Mouse (Mus musculus) G1E (cell line): ENCODE data around the gene Tacc2.

Experiments
- CTCF ChIP-seq: IDR thresholded peaks from 2 replicates; pipeline ENCODE4 v1.5.1; 2012; ENCODE audit warnings: low read depth, low read length, inconsistent platforms, mixed read lengths
- GATA1 ChIP-seq: IDR thresholded peaks from 2 replicates; pipeline ENCODE4 v1.6.1; 2012; ENCODE audit warnings: borderline replicate concordance, low read length, inconsistent platforms, mixed read lengths
- GATA2 ChIP-seq: IDR thresholded peaks from 2 replicates; pipeline ENCODE4 v1.6.1; 2012; ENCODE audit warnings: low read depth, low read length, inconsistent platforms, borderline replicate concordance
- POLR2AphosphoS5 ChIP-seq: IDR thresholded peaks from 2 replicates; pipeline ENCODE4 v1.6.1; 2012; ENCODE audit warnings: low read depth, low read length, inconsistent platforms; ENCODE audit not compliant: insufficient replicate concordance
- TAL1 ChIP-seq: conservative IDR thresholded peaks from 2 replicates; pipeline ENCODE4 v1.6.1; 2012; ENCODE audit warnings: low read depth, low read length, inconsistent platforms, mixed read lengths

DNA sequence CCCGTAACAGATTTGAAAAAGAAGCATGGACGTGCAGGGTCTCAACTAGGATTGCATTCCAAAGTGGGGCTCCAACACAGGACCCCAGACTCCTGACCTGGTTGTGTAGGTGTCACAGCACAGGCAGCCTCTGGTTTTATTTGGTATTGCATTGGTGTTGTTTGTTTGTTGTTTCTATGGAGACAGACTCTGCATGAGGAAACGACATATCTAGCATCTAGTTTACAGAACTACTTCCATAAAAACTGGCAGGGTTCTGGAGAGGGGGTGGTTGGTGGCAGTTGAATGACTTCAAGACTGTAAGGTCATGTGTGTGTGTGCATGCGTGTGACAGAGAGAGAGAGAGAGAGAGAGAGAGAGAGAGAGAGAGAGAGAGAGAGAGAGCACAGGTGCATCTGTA, 70.8 kb downstream of the Tacc2 start:
- TF ChIP-seq GATA1 = no peak
- no peak for TF ChIP-seq POLR2AphosphoS5
- no peak for TF ChIP-seq CTCF
- TF ChIP-seq GATA2 = no peak
- TF ChIP-seq TAL1 = no peak
